Mouse (Mus musculus): ENCODE measurements around the gene Gpsm1.

The Gpsm1 gene

GRCm38 (mm10) chr2:26315072-26315924 lies at the start of gene Gpsm1:
TSS of gene Gpsm1 (plus strand) at chr2:26315515.
- DNase-seq (ENCODE audit: low read depth, low spot score): peak; percentile 43

DNA sequence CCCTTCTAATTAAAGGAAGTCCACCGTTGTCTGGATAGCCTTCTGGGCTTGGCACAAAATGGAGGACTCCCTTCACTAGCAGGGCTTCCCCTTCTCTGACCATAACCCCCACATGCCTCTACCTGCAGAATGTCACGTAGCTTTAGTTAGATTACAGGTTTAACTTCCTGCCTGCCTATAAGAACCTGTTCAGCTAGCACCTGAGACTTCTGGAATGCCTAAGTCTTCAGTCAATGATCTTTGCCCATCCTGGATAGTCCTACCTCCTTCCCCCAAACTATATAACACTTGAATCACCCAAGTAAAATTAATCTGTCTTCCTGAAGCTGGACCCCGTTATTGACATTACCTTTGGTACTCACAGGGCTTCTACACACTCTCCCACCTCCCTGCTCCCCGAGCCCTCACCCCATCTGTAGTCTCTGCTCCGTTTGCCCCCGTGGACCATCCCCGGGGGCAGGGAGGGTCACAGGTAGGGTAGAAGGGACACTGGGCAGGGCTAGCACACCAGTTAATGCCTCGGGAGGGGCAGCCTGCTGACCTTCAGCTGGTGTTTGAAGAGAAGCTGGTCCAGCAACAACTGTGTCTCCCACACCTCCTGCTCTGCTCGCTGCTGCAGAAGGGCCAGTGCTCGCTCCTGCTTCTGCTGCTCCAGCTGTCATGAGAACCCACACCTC lies 49.1 kb upstream of the Gpsm1 start:
- DNase-seq (ENCODE audit: low read depth, low spot score): no peak

DNA sequence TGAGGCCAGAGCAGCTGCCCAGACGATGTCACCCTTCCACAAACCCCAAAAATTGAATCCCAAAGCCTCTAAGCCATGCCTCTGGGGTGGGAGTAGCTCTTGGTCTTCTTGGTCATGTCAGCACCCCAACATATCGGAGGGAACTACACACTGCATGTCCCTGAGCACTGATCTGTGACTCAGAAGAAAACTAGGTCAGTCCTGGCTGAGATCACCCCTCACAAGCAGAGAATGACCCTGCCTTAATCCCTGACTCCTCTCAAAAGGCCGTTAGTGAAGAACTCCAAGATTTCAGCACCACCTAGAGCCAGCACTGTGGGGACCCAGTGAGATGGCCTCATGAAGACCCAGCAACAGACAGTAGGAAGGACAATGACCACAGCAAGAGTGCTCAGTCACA lies 47.1 kb upstream of the Gpsm1 start:
- no peak for DNase-seq (ENCODE audit: low read depth, low spot score)

DNA sequence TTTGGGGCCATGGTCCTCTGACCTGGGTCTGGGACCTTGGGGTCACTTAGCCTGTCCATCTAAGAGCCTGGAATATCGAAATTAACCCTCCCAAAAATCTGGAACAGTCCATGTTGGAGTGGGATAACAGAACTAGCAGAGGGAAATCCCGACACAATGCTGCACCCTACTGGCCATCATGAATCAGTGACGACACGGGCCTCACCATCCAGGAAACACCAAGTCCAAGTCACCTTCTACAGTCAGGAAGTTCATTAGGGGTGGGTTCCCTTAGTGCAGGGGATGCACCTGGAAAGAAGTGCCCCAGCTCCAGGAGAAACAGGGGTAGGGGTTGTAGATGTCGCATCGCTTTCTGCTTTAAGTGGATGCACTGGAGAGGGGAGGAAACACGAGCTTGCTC lies 41.7 kb upstream of the Gpsm1 start:
- DNase-seq (ENCODE audit: low read depth, low spot score): peak; percentile 62

GRCm38 (mm10) chr2:26279712-26280111 lies 35.6 kb upstream of the Gpsm1 start:
- no peak for DNase-seq (ENCODE audit: low read depth, low spot score)

DNA sequence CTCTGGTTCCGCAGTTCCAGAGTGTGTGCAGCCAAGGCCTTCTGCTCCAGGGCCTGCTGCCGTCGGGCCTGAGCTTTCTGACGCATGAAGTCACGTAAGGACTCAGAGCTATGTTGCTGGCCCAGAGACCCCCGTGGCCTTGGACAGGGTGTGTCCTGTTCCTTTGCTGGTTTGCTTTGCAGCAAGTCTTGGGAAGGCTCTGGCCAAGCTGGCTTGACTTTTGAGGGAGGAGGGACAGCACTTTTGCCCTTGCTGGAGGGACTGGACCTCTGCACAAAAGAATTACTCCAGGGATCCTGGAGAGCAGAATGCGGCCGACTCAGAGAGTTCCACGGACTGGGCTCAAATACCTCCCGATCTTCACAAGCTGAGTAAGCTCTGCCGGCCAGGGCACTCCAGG lies 34.7 kb upstream of the Gpsm1 start:
- DNase-seq (ENCODE audit: low read depth, low spot score): no peak

DNA sequence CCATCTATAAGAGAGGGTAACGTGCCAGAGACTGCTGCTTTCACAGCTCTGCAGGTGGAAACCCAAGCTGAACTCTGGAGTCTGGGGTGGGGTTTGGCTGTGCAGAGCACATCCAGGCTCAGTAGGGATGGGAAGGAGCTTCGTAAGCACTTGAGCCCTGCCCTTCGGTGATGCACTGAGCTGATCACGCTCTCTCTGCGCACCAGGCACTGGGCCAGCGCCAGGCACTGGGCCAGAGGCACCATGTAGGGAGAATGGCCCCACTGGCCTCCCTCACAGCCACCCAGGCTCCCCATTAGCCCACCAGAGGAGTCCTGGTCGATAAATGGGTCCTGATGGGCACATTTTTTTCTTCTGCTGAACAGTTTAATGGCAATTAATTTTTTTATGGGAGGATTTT lies 29.5 kb upstream of the Gpsm1 start:
- DNase-seq (ENCODE audit: low read depth, low spot score): no peak

GRCm38 (mm10) chr2:26286391-26286790 lies 28.9 kb upstream of the Gpsm1 start:
- no peak for DNase-seq (ENCODE audit: low read depth, low spot score)

GRCm38 (mm10) chr2:26290133-26290532 lies 25.2 kb upstream of the Gpsm1 start:
- no peak for DNase-seq (ENCODE audit: low read depth, low spot score)

DNA sequence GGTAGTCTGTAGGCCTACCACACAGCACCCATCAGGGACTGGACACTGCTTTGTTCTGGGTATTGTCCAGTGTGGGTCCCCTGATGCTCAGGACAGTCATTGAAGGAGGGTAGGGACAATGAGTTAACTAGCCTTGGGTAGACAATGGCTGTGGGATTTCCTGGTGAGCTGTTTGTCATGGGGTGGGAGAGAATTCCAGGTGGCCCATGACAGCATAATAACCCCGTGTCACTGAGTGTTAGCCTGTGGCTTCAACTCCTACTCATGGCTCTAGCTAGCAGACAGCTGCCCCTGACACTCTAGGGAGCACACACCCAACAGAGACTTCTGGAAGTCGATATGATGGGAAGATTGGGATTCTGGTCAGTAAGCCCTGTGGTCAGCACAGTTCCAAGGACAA lies 20.9 kb upstream of the Gpsm1 start, which contains the start of gene Ccdc187:
Gene Ccdc187, minus strand, starts transcription at position 101 of the 400 bp plus-strand sequence.
- DNase-seq (ENCODE audit: low read depth, low spot score): no peak

- DNase-seq (ENCODE audit: low read depth, low spot score): no peak
Measured at GRCm38 (mm10) chr2:26296606-26297195, 18.6 kb upstream of the Gpsm1 start.

- DNase-seq (ENCODE audit: low read depth, low spot score): peak; percentile 41
Measured at GRCm38 (mm10) chr2:26298208-26298855, 17.0 kb upstream of the Gpsm1 start.

DNA sequence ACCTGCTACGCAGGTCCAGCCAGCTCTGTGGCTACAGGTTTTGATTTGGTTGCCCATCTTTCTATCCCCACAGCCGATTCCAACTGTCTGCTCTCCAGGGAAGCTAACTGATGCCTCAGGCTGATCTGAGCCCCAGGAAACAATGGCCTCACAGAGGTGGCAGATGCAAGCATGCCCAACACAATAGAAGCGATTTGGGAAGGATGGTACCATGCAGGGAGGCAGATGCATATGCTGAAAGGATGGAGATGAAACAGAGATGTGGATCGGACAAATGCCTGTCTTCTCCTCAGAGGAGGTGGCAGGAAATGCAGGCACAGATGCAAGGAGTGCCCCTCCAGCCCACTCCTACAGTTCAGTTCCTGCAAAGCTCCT lies 16.5 kb upstream of the Gpsm1 start:
- DNase-seq (ENCODE audit: low read depth, low spot score): peak; percentile 82

DNA sequence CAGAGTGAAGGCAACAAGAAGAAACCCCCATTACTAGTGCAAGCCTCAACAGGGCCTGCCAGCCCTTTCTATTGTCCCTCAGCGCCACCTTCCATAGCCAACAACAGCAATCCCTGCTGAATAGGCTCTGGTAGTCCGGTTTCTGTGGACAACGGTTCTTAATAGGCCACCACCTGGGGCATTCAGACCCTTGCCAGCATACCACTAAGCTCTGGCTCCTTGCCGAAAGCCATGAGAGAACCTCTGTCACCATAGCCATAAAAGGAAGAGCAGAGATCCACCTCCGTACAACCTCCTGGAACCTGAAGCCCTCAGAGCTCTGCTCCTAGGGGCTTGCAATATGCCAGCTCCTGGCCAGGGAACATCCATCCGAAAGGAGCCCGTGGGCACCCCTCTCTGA lies 16.0 kb upstream of the Gpsm1 start:
- DNase-seq (ENCODE audit: low read depth, low spot score): no peak

DNA sequence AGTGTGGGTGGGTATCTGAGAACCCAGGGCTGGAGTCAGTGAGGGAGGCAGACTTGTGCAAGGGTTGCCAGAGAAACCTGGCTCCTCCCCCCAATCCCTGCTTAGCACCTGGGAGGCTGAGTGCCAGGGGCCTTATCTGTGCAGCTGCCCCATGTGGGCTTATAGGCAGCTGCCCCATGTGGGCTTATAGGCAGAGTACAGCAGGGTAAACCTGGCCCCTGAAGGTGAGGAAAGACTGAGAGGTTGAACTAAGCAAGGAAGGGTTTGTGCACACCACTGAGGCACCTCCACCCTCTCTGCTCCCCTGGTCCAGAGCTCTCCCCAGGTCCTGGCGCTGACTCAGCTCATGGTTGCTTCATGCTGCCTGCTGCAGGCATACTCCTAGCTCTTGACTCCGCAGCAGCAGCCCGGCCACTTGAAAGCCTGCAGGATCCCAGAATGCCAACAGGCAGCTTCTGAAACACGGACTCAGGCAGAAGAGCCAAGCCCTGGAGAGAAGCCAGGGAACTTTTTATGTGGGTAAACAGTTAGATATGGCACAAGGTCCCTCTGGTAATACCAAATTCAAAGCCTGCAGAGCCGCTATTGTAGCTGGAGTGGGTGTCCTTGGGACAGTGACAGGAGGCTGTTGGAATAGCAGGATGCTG lies 15.0 kb upstream of the Gpsm1 start:
- peak; percentile 11 for DNase-seq (ENCODE audit: low read depth, low spot score)

DNA sequence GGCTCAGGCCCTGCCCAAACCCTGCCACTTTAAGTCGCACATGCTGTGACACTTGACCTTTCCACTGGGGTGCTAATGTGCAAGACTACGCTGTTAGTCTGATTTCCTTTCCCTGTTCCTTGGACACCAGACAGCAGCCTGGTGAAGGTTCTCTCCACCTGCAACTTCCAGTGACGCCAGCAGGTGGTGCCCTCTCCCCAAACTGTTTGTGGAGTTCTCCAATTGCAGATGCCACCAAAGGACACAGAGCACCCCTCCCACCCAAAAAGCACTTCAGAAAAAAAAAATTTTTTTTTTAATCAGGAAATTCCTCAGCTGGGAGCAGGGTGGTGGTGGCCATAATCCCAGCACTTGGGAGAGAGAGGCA lies 14.5 kb upstream of the Gpsm1 start:
- peak; percentile 77 for DNase-seq (ENCODE audit: low read depth, low spot score)

- DNase-seq (ENCODE audit: low read depth, low spot score): no peak
Measured at GRCm38 (mm10) chr2:26302005-26302503, 13.3 kb upstream of the Gpsm1 start.

DNA sequence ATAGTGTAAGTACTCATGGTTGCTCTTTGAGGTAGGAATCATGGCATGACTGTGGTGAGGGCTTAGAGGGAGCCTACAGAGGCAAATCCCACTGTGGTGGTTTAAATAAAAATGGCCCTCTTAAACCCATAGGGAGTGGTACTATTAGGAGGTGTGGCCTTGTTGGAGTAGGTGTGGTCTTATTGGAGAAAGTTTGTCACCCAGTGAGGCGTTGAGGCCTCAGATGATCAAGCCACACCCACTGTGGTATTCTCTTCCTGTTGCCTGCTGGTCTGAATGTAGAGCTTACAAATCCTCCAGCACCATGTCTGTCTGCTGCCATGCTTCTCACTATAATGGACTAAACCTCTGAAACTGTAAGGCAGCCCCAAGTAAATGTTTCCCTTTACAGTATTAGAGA lies 10.6 kb upstream of the Gpsm1 start:
- peak; percentile 77 for DNase-seq (ENCODE audit: low read depth, low spot score)

DNA sequence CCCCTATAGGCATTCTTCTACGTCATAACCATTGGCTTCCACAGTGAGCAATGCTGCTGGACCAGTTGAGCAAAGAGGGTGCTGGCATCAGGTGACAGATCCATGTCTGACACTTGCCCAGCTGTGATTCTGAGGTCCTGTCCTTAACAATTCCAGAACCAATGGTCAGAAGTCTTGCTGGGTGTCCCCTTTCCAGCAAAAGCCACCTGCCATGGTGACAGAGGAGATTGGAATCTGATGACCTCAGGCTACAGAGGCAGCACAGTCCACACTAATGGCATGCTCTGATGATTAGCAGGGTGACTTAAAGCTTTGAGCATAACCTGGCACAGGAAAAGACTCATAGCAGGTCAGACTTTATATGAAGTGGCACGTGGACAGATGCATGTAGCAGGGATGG lies 9.8 kb upstream of the Gpsm1 start:
- DNase-seq (ENCODE audit: low read depth, low spot score): no peak

- no peak for DNase-seq (ENCODE audit: low read depth, low spot score)
Measured at GRCm38 (mm10) chr2:26306702-26307101, 8.6 kb upstream of the Gpsm1 start.

DNA sequence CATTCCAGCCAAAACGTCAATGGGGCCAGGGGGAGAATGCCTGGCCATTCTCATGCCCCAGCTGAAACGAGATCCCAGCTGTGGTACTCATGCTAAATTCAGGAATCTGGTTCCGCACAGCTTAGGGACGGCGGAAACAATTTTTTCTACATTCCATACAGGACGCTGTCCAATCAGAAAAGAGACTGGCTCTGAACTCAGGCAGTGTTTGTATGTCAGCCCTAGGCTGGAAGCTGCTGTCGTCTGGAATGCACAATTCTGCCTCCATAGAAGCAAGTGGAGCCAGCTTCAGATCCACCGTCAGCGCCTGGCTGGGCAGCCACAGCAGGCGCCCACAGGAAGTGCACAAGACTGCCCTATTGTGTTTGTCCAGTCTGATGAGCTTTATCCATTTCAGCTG lies 5.6 kb upstream of the Gpsm1 start:
- peak; percentile 43 for DNase-seq (ENCODE audit: low read depth, low spot score)

DNA sequence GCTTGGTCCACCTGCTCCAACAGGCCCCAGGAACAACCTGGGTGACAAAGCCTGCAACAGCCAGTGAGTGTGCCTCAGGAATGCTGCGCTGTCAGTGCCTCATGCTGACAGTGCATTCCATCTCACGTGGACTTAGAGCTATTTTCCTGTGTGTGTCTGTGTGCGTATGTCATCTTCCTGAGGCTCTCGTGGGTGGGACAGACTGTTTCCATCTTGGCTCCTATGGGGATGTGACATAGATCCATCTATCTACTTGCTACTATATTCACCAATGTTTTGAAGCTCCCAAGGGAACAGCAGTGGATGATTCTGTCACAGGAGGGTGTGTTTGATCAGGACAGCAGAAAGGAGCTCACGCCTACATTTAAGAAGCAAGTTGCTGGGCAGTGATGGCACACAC lies 3.4 kb upstream of the Gpsm1 start:
- DNase-seq (ENCODE audit: low read depth, low spot score): no peak
